Mouse (Mus musculus): ENCODE results near the gene Pou6f1. TPM values are rescaled to one million over a fixed set of nuclear protein-coding genes. Genes with fewer than 3 reads are reported as not detected.
"Not testable (repeated sequence)": the region's sequence is repeated elsewhere in the genome, so short reads cannot be mapped to it uniquely, and the experiment has no call there.

Pou6f1 gene
- polyA plus RNA-seq, 1 experiment from 2014 or later: 4.0 TPM

DNA sequence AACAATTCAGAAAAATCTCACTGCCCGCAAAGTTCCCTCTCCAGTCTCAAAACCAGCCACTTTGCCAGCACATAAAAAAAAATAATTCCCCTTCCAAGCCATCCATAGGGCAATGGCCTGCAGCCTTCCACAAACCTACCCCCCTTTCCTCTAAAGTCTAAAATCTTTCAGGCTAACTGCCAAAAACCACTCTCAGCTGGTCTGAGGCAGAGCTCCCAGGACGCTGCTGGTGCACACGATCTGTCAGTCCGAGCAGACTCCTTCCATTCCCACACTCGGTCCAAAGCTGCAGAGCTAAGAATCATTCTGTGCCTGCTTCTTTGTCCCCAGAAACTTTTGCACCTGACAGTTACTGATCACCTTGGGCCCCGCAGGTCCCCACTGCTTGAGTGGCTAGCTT, 25.8 kb downstream of the Pou6f1 start:
- H3K4me1 ChIP-seq (replicated peaks; ENCODE audit: control insufficient read depth, insufficient read depth, low read length): peaks cover 20% of the 10 kb centered on the region
- WGBS: 10% methylated on average over 6 of the region's 6 CpGs
- H3K4me2 ChIP-seq (ENCODE audit: low read depth, low read length): no peak overlapping the region
- H3K4me3 ChIP-seq (ENCODE audit: low read length): no peak overlapping the region
- H3K27me3 ChIP-seq (ENCODE audit: control insufficient read depth, insufficient read depth, low read depth, low read length): no peaks in the 10 kb centered on the region
- no peak overlapping the region; the same call in 1 of the 2 replicates for H3K9ac ChIP-seq (ENCODE audit: low read length)
- H3K27ac ChIP-seq (ENCODE audit: low read length): peak overlapping the region; percentile 80
- no peaks in the 10 kb centered on the region for H3K9me3 ChIP-seq (ENCODE audit: control insufficient read depth, low read length)
- no peaks in the 10 kb centered on the region for H3K36me3 ChIP-seq (ENCODE audit: control insufficient read depth, insufficient read depth, low read length)
- peak; percentile 89 for ATAC-seq (ENCODE audit: low read depth)

DNA sequence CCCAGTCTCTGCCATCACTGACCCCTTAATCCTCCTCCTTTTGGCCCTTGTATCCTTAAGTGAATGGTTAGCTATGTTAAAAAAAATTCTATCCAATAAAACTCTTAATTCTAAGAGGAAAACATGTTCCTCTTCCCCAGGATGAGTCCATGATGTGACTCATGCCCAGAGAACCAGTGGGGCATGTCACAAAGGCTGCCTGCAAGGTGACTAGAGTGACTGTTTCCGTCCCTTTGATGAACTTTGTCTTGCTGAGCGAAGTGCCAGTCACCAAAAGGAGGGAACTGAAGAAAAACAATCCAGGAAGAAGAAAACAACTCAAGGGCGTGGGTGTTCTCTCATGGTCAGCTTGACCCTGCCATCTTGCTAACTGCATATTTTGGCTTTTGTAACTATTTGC, 30.5 kb downstream of the Pou6f1 start:
- H3K9ac ChIP-seq (ENCODE audit: low read length): no peak overlapping the region
- no peaks in the 10 kb centered on the region for H3K27me3 ChIP-seq (ENCODE audit: control insufficient read depth, insufficient read depth, low read depth, low read length)
- H3K4me3 ChIP-seq (ENCODE audit: low read length): no peak overlapping the region
- H3K27ac ChIP-seq (ENCODE audit: low read length): no peak overlapping the region
- ATAC-seq (ENCODE audit: low read depth): no peak
- H3K4me1 ChIP-seq (replicated peaks; ENCODE audit: control insufficient read depth, insufficient read depth, low read length): peaks cover 10% of the 10 kb centered on the region
- H3K36me3 ChIP-seq (ENCODE audit: control insufficient read depth, insufficient read depth, low read length): no peaks in the 10 kb centered on the region
- H3K9me3 ChIP-seq (ENCODE audit: control insufficient read depth, low read length): no peaks in the 10 kb centered on the region
- 70% methylated on average over 3 of the region's 3 CpGs for WGBS
- no peak overlapping the region for H3K4me2 ChIP-seq (ENCODE audit: low read depth, low read length)

DNA sequence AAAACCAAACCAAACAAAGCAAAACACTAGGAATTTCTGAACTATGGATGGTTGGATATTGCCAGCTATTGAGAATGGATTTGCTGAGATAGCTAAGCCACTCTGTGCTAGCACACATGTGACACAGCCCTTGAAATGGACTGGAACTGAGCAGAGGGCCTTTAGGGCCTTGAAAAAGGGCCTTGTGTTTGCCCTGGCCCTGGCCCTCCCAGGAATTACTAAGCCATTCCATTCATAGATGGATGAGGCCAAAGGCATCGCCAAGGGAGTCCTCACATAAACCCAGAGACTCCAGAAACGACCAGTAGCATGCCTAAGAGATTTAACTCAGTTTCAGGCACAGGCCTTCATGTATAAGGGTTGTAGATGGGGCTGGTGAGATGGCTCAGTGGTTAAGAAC, 33.3 kb downstream of the Pou6f1 start:
- no peak overlapping the region for H3K9ac ChIP-seq (ENCODE audit: low read length)
- H3K9me3 ChIP-seq (ENCODE audit: control insufficient read depth, low read length): no peaks in the 10 kb centered on the region
- H3K36me3 ChIP-seq (ENCODE audit: control insufficient read depth, insufficient read depth, low read length): no peaks in the 10 kb centered on the region
- H3K4me2 ChIP-seq (ENCODE audit: low read depth, low read length): no peak overlapping the region
- H3K4me3 ChIP-seq (ENCODE audit: low read length): no peak overlapping the region
- no peaks in the 10 kb centered on the region for H3K4me1 ChIP-seq (replicated peaks; ENCODE audit: control insufficient read depth, insufficient read depth, low read length)
- no peak for ATAC-seq (ENCODE audit: low read depth)
- WGBS: 47% methylated on average over 2 of the region's 2 CpGs
- H3K27ac ChIP-seq (ENCODE audit: low read length): no peak overlapping the region
- no peaks in the 10 kb centered on the region for H3K27me3 ChIP-seq (ENCODE audit: control insufficient read depth, insufficient read depth, low read depth, low read length)

DNA sequence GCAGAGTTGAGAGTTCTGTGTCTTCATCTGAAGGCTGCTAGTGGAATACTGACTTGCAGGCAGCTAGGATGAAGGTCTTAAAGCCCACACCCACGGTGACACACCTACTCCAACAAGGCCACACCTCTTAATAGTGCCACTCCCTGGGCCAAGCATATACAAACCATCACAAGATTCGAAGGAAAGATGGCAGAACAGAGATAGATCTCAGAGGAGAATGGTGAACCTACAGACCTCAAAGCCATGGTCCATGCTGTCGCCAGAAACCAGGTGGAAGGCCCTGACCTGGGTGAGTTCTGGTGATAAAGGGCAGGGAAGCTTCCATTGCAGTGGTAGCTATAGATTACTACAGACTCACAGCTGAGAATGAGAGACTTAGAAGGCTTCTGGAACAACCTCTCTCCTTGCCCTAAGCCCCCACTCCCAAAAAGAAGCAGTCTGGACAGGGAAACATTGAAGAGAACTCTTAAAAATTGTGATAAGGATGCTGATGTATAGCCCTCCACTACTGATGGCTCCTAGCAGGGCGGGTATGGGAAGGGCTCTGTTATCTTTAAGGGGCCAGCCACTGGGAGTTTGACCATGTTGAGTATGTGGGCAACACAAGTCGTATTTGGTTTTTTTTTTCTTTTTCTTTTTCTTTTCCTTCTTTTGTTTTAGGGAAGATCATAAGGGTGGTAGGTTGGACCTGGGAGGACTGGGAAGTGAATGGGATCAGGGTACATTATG, 41.9 kb downstream of the Pou6f1 start:
- Histone ChIP-seq H3K9me3 (ENCODE audit: control insufficient read depth, low read length) (no peaks in the 10 kb centered on the region), H3K4me1 (replicated peaks; ENCODE audit: control insufficient read depth, insufficient read depth, low read length) (no peaks in the 10 kb centered on the region), H3K4me2 (ENCODE audit: low read depth, low read length) (no peak overlapping the region), H3K27ac (ENCODE audit: low read length) (no peak overlapping the region), H3K27me3 (ENCODE audit: control insufficient read depth, insufficient read depth, low read depth, low read length) (no peaks in the 10 kb centered on the region), H3K9ac (ENCODE audit: low read length) (no peak overlapping the region), H3K4me3 (ENCODE audit: low read length) (no peak overlapping the region), H3K36me3 (ENCODE audit: control insufficient read depth, insufficient read depth, low read length) (no peaks in the 10 kb centered on the region)
- WGBS: 70% methylated on average over 5 of the region's 5 CpGs
- no peak for ATAC-seq (ENCODE audit: low read depth)

DNA sequence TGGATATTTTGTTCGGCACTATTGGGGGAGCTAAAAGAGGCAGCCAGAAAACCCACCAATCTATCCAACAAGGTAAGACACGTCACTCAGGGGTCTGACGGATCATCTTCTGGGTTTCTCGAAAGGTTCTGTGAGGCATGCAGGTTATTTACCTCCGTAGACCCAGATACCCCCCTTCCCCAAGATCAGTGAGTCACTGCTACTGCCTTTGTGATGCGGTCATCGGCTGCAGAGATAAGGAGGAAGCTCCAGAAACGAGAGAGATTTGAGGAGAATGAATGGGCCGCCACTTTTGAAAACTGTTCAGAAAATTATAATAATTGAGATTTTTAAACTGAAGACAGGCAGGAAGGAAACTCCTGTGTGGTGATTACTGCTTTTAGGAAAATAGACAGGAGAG, 43.4 kb downstream of the Pou6f1 start:
- WGBS: 79% methylated on average over 9 of the region's 9 CpGs
- Histone ChIP-seq H3K9me3 (ENCODE audit: control insufficient read depth, low read length) (no peaks in the 10 kb centered on the region), H3K4me1 (replicated peaks; ENCODE audit: control insufficient read depth, insufficient read depth, low read length) (no peaks in the 10 kb centered on the region), H3K4me2 (ENCODE audit: low read depth, low read length) (no peak overlapping the region), H3K27ac (ENCODE audit: low read length) (no peak overlapping the region), H3K4me3 (ENCODE audit: low read length) (no peak overlapping the region), H3K9ac (ENCODE audit: low read length) (no peak overlapping the region), H3K27me3 (ENCODE audit: control insufficient read depth, insufficient read depth, low read depth, low read length) (no peaks in the 10 kb centered on the region), H3K36me3 (ENCODE audit: control insufficient read depth, insufficient read depth, low read length) (no peaks in the 10 kb centered on the region)
- no peak for ATAC-seq (ENCODE audit: low read depth)

DNA sequence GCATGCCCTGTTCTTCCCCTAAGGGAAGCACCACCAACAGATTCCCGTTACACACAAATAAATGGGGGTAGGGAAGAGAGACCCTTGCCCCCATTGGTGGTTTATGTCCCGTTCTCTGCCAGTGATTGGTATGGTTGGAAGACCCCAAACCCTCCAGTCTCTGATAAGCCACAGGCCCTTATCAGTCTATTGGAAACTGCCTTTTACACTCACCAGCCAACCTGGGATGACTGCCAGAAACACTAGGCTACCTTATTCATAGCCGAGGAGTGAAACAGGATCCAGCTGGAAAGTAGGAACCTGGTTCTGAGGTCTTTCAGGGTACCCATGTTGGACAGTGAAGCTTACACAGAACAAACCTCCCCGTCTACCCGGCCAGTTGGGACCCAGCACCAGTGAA, 43.8 kb downstream of the Pou6f1 start:
- Histone ChIP-seq H3K9me3 (ENCODE audit: control insufficient read depth, low read length) (no peaks in the 10 kb centered on the region), H3K9ac (ENCODE audit: low read length) (no peak overlapping the region), H3K36me3 (ENCODE audit: control insufficient read depth, insufficient read depth, low read length) (no peaks in the 10 kb centered on the region), H3K27me3 (ENCODE audit: control insufficient read depth, insufficient read depth, low read depth, low read length) (no peaks in the 10 kb centered on the region), H3K4me1 (replicated peaks; ENCODE audit: control insufficient read depth, insufficient read depth, low read length) (peaks cover under 1% of the 10 kb centered on the region), H3K4me3 (ENCODE audit: low read length) (no peak overlapping the region), H3K4me2 (ENCODE audit: low read depth, low read length) (no peak overlapping the region), H3K27ac (ENCODE audit: low read length) (no peak overlapping the region)
- 72% methylated on average over 5 of the region's 5 CpGs for WGBS
- no peak for ATAC-seq (ENCODE audit: low read depth)

DNA sequence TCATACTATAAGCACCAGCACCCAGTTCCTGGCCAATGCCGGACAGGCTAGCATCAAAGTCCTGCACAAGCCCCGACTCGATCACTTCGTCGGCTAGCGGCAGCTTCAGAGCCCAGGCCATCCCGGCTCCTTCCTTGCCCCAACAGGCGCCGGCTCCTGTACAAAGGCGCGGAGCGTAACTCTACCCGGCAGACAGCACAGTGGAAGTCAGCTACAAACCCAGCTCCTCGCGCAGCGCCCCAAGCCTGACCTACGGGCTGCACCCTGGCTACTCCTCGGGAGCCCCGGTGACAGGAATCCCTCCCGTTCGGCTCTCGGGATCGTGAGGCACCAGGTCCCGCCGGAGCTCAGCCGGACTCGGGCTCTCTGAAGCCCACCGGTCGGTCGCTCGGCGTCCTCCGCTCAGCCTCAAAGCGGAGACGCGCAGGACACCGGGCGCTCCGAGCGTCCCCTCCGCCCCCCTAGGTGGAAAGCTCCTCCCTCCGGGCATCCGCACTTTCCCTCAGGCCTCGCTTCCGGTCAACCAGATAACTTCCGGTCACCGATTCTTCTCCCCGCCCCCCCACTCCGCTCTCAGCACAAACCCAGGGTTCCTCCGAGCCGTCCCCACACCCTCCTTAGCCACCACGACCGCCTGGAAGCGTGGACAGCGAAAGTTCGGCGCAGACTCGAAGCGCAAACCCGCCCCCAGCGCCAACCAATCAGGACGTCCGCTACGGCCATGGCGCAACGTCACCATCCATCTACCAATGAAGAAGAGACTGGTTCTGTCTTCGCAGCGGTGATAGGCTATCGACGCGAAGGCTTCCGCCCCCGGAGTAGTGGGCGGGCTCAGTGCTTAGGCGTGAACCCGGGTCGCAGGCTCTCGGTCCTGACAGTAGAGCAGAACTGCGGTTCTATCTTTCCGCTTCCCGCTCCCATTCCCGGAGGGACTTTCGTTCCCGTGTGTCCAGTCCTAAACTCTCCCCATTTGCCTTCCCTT, 48.2 kb downstream of the Pou6f1 start, which contains the start of gene Tfcp2:
Gene Tfcp2, minus strand, starts transcription at position 683 of the 982 bp plus-strand sequence.
- Histone ChIP-seq H3K9ac (ENCODE audit: low read length) (peak within 1 kb of the TSS; percentile 94), H3K4me3 (ENCODE audit: low read length) (peak within 1 kb of the TSS; percentile 92), H3K9me3 (ENCODE audit: control insufficient read depth, low read length) (no peaks in the 10 kb centered on the region), H3K4me2 (ENCODE audit: low read depth, low read length) (peak within 1 kb of the TSS; percentile 82), H3K27me3 (ENCODE audit: control insufficient read depth, insufficient read depth, low read depth, low read length) (no peaks in the 10 kb centered on the region), H3K4me1 (replicated peaks; ENCODE audit: control insufficient read depth, insufficient read depth, low read length) (peaks cover 5% of the 10 kb centered on the region), H3K36me3 (ENCODE audit: control insufficient read depth, insufficient read depth, low read length) (peaks cover 11% of the 10 kb centered on the region), H3K27ac (ENCODE audit: low read length) (peak within 1 kb of the TSS; percentile 96)
- peak; percentile 100 for ATAC-seq (ENCODE audit: low read depth)
- under 1% methylated on average over 84 of the region's 84 CpGs for WGBS

DNA sequence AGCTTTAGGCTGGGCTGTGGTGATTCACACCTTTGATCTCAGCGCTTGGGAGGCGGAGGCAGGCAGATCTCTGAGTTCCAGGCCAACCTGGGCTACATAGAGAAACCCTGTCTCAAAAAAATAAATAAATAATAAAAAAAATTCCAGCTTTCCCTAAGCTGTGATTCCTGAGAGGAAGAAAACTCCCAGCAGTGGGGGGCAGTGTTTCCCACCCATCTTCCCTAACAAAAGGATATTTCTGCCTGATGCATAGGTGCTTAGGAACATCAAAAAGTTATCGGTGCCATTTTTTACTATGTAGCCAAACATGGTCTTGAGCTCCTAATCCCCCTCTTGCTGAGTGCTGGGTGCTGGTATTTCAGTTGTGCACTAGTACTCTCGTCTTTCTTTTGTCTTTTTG, 49.5 kb downstream of the Pou6f1 start:
- WGBS: 90% methylated on average over 4 of the region's 4 CpGs
- no peak overlapping the region for H3K4me3 ChIP-seq (ENCODE audit: low read length)

DNA sequence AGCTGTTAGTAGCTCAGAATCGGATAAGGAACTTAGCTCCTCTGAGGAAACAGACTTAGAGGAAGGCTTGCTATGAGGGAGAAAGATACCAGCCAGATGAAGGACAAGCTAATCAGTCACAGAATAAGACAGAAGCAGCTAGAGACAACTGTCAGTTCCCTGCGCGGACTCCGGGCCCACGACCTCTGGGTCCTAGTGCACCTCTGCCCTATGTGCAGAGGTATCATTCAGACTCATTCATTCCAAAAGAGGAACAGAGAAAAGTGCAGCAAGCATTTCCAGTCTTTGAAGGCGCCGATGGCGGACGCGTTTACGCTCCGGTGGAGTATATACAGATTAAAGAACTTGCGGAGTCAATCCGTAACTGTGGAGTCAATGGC, 56.1 kb downstream of the Pou6f1 start:
- H3K4me1 ChIP-seq (replicated peaks; ENCODE audit: control insufficient read depth, insufficient read depth, low read length); H3K4me3 ChIP-seq (ENCODE audit: low read length); ATAC-seq (ENCODE audit: low read depth); H3K9ac ChIP-seq (ENCODE audit: low read length); H3K4me2 ChIP-seq (ENCODE audit: low read depth, low read length); H3K36me3 ChIP-seq (ENCODE audit: control insufficient read depth, insufficient read depth, low read length); H3K27ac ChIP-seq (ENCODE audit: low read length); H3K9me3 ChIP-seq (ENCODE audit: control insufficient read depth, low read length); H3K27me3 ChIP-seq (ENCODE audit: control insufficient read depth, insufficient read depth, low read depth, low read length): not testable (repeated sequence)
- 98% methylated on average over 14 of the region's 14 CpGs for WGBS

More for the DNA sequence above, 49.5 kb downstream of the Pou6f1 start:
- Histone ChIP-seq H3K9ac (ENCODE audit: low read length) (no peak overlapping the region; the same call in 1 of the 2 replicates), H3K27me3 (ENCODE audit: control insufficient read depth, insufficient read depth, low read depth, low read length) (no peaks in the 10 kb centered on the region), H3K27ac (ENCODE audit: low read length) (no peak overlapping the region), H3K36me3 (ENCODE audit: control insufficient read depth, insufficient read depth, low read length) (peaks cover 11% of the 10 kb centered on the region), H3K4me1 (replicated peaks; ENCODE audit: control insufficient read depth, insufficient read depth, low read length) (peaks cover 5% of the 10 kb centered on the region), H3K9me3 (ENCODE audit: control insufficient read depth, low read length) (no peaks in the 10 kb centered on the region; the same call in 1 of the 2 replicates), H3K4me2 (ENCODE audit: low read depth, low read length) (peak overlapping the region; percentile 82; the same call in 1 of the 2 replicates)
- no peak for ATAC-seq (ENCODE audit: low read depth)

All from lung, embryonic 16.5 days (tissue).